17 mouse cellular contexts compared by ENCODE assay signal in genomic region chr1:88629966-88630488, GRCm38 (mm10).
"Had no signal": no experiment of that assay in that cellular context is flagged by ENCODE, and none has a peak within 500 bp of the region (broad histone marks: within the 10 kb centered on the region; RNA-seq: fewer than 3 reads in every experiment).

No protein-coding gene starts in this region.

- H3K9ac ChIP-seq: liver, embryonic 14.5 days; lung, embryonic 14.5 days; midbrain, embryonic 12.5 days; neural tube, embryonic 13.5 days; neural tube, embryonic 15.5 days had no signal

- H3K27ac ChIP-seq: liver, embryonic 14.5 days; midbrain, embryonic 12.5 days; neural tube, embryonic 13.5 days; neural tube, embryonic 15.5 days had no signal

- H3K4me1 ChIP-seq: neural tube, embryonic 13.5 days; neural tube, embryonic 15.5 days had no signal

- H3K36me3 ChIP-seq: midbrain, embryonic 12.5 days; neural tube, embryonic 13.5 days; neural tube, embryonic 15.5 days had no signal

- H3K27me3 ChIP-seq: midbrain, embryonic 12.5 days; neural tube, embryonic 13.5 days; neural tube, embryonic 15.5 days had no signal

- H3K4me2 ChIP-seq: lung, embryonic 14.5 days; midbrain, embryonic 12.5 days; neural tube, embryonic 13.5 days; neural tube, embryonic 15.5 days had no signal

- H3K9me3 ChIP-seq: midbrain, embryonic 12.5 days; neural tube, embryonic 13.5 days; neural tube, embryonic 15.5 days had no signal

- DNase-seq: lung, adult 18-20 months; lung, embryonic 14.5 days; lung, postnatal 10 days; lung, postnatal 4 days; midbrain, embryonic 14.5 days; right cerebral cortex, adult 18-20 months; right cerebral cortex, postnatal 25 days; right cerebral cortex, postnatal 4 days; spleen, adult 18-20 months; thymus, adult 18-20 months; thymus, postnatal 14 days; thymus, postnatal 36 days had no signal

- H3K4me3 ChIP-seq: midbrain, embryonic 12.5 days; myocyte; neural tube, embryonic 13.5 days; neural tube, embryonic 15.5 days had no signal
